In the genomic region with DNA sequence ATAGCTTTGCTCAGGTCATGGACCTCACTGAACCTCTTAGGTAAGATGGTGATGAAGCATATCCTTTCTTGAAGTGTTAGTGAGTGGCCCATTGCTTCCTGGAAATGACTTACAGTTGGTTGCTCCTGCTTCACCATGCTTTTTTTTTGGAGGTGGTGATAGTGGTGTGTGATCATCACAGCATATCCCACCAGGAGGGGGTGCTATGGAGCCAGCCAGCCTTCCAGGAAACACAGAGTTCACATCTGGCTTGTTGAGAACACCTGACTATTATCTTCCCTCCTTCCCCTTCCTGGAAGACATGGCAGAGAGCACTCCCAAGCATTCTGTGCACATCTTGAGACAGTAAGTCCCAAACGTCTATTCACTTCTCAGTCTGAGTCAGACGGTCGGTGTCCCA, we compare ENCODE assay signal across 13 mouse cellular contexts.
A peak's percentile ranks its signal among the peaks of the same experiment; 100 is the strongest.
DNase-seq lines count a peak whose midpoint lies in the region; ATAC-seq and TF ChIP-seq lines count a peak whose summit lies in the region.
"Had no signal": no experiment of that assay in that cellular context is flagged by ENCODE, and none has a peak within 500 bp of the region (broad histone marks: within the 10 kb centered on the region; RNA-seq: fewer than 3 reads in every experiment).

No protein-coding gene starts in this region.

- intact Hi-C loops in heart, postnatal 10 days (cut with DNase I), result loop anchor here (5.0 kb wide), 1 partner anchor 152 kb away; no protein-coding TSS in a partner anchor

- TF ChIP-seq EP300 in liver, postnatal 0 days (IDR thresholded peaks at IDR 0.05; ENCODE audit: low read depth), result no peak

- ATAC-seq in liver, postnatal 0 days, result no peak
- ATAC-seq in forebrain, embryonic 12.5 days (ENCODE audit: low FRiP score), result no peak
- no peak for ATAC-seq in forebrain, embryonic 15.5 days (replicated peaks)
- ATAC-seq: midbrain, embryonic 13.5 days had no signal

- peak; percentile 62 for TF ChIP-seq CTCF in liver, postnatal 0 days (IDR thresholded peaks at IDR 0.05; ENCODE audit: low read depth)

- no peaks in the 10 kb centered on the region for H3K36me3 ChIP-seq in heart, embryonic 10.5 days
- no peaks in the 10 kb centered on the region for H3K36me3 ChIP-seq in liver, postnatal 0 days (replicated peaks; ENCODE audit: insufficient read depth, low read length)
- no peaks in the 10 kb centered on the region for H3K36me3 ChIP-seq in forebrain, embryonic 12.5 days (replicated peaks)
- no peaks in the 10 kb centered on the region for H3K36me3 ChIP-seq in forebrain, embryonic 15.5 days
- H3K36me3 ChIP-seq: forebrain, embryonic 10.5 days; heart, embryonic 13.5 days; midbrain, embryonic 13.5 days; stomach, embryonic 15.5 days had no signal

- no peak overlapping the region for H3K9ac ChIP-seq in liver, postnatal 0 days (replicated peaks)
- H3K9ac ChIP-seq in forebrain, embryonic 12.5 days, result no peak overlapping the region
- no peak overlapping the region for H3K9ac ChIP-seq in forebrain, embryonic 15.5 days (replicated peaks)
- H3K9ac ChIP-seq: heart, embryonic 13.5 days; midbrain, embryonic 13.5 days; stomach, embryonic 15.5 days had no signal

- H3K4me1 ChIP-seq in heart, embryonic 10.5 days, result no peaks in the 10 kb centered on the region
- no peaks in the 10 kb centered on the region for H3K4me1 ChIP-seq in liver, postnatal 0 days (ENCODE audit: insufficient read depth)
- peaks cover 8% of the 10 kb centered on the region; the same call in 1 of the 2 replicates for H3K4me1 ChIP-seq in forebrain, embryonic 12.5 days
- peaks cover 6% of the 10 kb centered on the region; the same call in 1 of the 2 replicates for H3K4me1 ChIP-seq in forebrain, embryonic 15.5 days
- H3K4me1 ChIP-seq: heart, embryonic 13.5 days; midbrain, embryonic 13.5 days; stomach, embryonic 15.5 days had no signal

- no peaks in the 10 kb centered on the region for H3K9me3 ChIP-seq in heart, embryonic 10.5 days
- no peaks in the 10 kb centered on the region for H3K9me3 ChIP-seq in liver, postnatal 0 days (ENCODE audit: low read length)
- H3K9me3 ChIP-seq in forebrain, embryonic 12.5 days, result no peaks in the 10 kb centered on the region
- no peaks in the 10 kb centered on the region for H3K9me3 ChIP-seq in forebrain, embryonic 15.5 days
- H3K9me3 ChIP-seq: forebrain, embryonic 10.5 days; heart, embryonic 13.5 days; midbrain, embryonic 13.5 days; stomach, embryonic 15.5 days had no signal

- 94% methylated on average over 3 of the region's 3 CpGs for WGBS in heart, embryonic 10.5 days
- 69% methylated on average over 3 of the region's 3 CpGs for WGBS in liver, postnatal 0 days (ENCODE audit: insufficient replicate concordance)
- WGBS in forebrain, embryonic 12.5 days, result 86% methylated on average over 3 of the region's 3 CpGs
- WGBS in forebrain, embryonic 15.5 days, result 83% methylated on average over 3 of the region's 3 CpGs

- no peak overlapping the region for H3K4me3 ChIP-seq in heart, embryonic 10.5 days
- no peak overlapping the region for H3K4me3 ChIP-seq in liver, postnatal 0 days (ENCODE audit: low read depth, low read length)
- no peak overlapping the region for H3K4me3 ChIP-seq in forebrain, embryonic 12.5 days (replicated peaks)
- H3K4me3 ChIP-seq in forebrain, embryonic 15.5 days, result no peak overlapping the region
- H3K4me3 ChIP-seq: forebrain, embryonic 10.5 days; heart, embryonic 13.5 days; midbrain, embryonic 13.5 days; stomach, embryonic 15.5 days had no signal

- H3K27me3 ChIP-seq in heart, embryonic 10.5 days (ENCODE audit: insufficient read depth, poor library complexity, severe bottlenecking), result no peaks in the 10 kb centered on the region
- H3K27me3 ChIP-seq in liver, postnatal 0 days (ENCODE audit: insufficient read depth, low read length), result no peaks in the 10 kb centered on the region
- H3K27me3 ChIP-seq in forebrain, embryonic 12.5 days, result no peaks in the 10 kb centered on the region
- H3K27me3 ChIP-seq in forebrain, embryonic 15.5 days, result no peaks in the 10 kb centered on the region
- H3K27me3 ChIP-seq: heart, embryonic 13.5 days; midbrain, embryonic 13.5 days; stomach, embryonic 15.5 days had no signal

- no peak overlapping the region for H3K27ac ChIP-seq in heart, embryonic 10.5 days
- H3K27ac ChIP-seq in liver, postnatal 0 days (ENCODE audit: low read depth), result no peak overlapping the region
- no peak overlapping the region for H3K27ac ChIP-seq in forebrain, embryonic 12.5 days
- H3K27ac ChIP-seq in forebrain, embryonic 15.5 days (replicated peaks), result no peak overlapping the region
- H3K27ac ChIP-seq: forebrain, embryonic 10.5 days; heart, embryonic 13.5 days; midbrain, embryonic 13.5 days; stomach, embryonic 15.5 days had no signal

- peak; percentile 1 to 2 for DNase-seq in heart, postnatal 10 days
- DNase-seq in heart, embryonic 10.5 days (ENCODE audit: low spot score), result no peak
- DNase-seq in thymus, postnatal 14 days, result peak; percentile 15
- no peak for DNase-seq in thymus, postnatal 0 days (ENCODE audit: low spot score)
- DNase-seq in liver, postnatal 0 days, result peak; percentile 37
- peak; percentile 67 for DNase-seq in thymus, postnatal 4 days
- DNase-seq: cerebellum, postnatal 36 days had no signal

- H3K4me2 ChIP-seq in liver, postnatal 0 days (ENCODE audit: low read depth, low read length), result no peak overlapping the region
- H3K4me2 ChIP-seq in forebrain, embryonic 12.5 days, result no peak overlapping the region
- no peak overlapping the region for H3K4me2 ChIP-seq in forebrain, embryonic 15.5 days (replicated peaks)
- H3K4me2 ChIP-seq: heart, embryonic 13.5 days; midbrain, embryonic 13.5 days; stomach, embryonic 15.5 days had no signal

Comparison
In these comparisons a context has a peak if more than half of its experiments do, and no peak if none do; other contexts are left out.
1. DNase-seq: peak in heart, postnatal 10 days (2 of 2), thymus, postnatal 14 days (single experiment), liver, postnatal 0 days (single experiment) and thymus, postnatal 4 days (single experiment); none in heart, embryonic 10.5 days (single experiment) and thymus, postnatal 0 days (single experiment).